Mouse (Mus musculus): Measurements from ENCODE around the gene 4933430I17Rik. TPM values are rescaled to one million over a fixed set of nuclear protein-coding genes. Genes with fewer than 3 reads are reported as not detected.

Gene 4933430I17Rik
- 0.23 and 0.27 TPM in 2 replicates for polyA plus RNA-seq (2015; fragmentation: Nextera tagmentation; extraction: Ambion mirVana)

DNA sequence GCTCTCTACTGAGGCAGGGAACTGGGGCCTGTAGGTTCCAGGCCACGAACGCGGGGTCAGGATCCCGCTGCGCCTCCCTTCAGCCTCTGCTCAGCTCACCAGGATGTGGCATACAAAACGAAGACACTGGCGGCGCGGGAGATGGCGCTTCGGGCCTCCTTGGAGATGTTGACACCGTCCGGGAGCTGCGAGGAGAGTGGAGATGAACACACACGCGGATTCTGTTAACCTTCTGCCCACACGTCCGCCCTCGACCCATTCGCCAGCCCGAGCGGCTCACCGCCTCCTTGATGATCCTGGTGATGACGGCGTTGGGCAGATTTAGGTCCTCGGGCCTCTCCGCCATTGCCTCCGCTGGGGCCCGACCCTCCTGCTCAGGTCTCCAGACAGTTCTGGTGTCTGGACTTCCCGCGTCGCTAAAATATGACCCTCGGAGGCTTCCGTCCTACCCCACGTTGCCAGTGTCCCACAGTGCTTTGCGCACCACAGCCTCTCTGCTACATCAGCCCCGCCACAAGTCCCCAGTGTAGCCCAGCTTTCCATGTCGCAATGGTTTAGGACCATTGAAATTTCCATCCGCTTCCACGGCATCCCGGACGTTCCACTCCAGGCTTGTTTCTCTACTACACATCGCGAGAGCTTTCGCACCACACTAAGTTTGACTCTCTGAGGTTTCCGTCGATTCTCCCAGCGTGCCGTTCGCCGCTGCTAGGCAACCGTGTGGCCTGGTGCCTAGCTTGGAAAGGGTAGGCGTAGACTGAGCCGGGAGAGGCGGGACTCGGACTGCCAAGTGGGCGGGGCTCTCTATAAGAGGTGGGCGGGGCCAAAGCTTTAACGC, at the start of gene 4933430I17Rik, which contains the start of gene Pole3:
4933430I17Rik (plus strand) TSS at position 719 of the 838 bp plus-strand sequence.
Pole3 (minus strand) TSS at position 418 of the 838 bp plus-strand sequence.

DNA sequence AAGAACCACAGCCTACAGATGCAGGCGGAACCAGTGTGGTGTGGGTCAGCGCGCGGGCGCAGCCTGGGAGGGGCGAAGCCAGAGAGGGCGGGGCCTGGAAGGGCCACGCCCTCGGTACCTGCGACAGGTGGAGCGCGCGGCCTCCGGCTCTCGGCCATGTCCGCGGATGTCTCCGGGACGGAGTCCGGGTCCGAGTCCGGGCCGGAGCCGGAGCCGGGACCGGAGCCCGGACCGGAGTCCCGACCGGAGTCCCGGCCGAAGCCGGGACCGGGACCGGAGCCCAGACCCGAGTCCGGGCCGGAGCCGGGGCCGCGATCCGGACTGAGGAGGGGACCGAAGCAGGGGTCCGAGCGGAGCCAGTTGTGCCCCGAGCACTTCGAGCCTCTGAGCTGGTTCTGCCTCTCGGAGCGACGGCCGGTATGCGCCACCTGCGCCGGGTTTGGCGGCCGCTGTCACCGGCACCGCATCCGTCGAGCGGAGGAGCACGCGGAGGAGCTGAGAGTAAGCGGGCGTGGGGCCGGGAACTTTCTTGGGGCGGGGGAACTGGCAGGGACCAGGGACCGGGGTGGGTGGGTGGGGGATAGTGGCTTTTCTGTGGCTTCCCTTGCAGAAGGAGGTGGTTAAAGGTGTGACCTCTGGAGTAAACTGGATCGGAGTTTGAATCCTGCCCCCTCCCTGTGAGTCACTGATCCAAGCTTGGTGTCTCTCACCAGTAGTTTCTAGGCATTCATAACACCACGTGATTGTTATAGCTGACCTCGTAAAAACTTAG, 45.0 kb upstream of the 4933430I17Rik start, which contains the start of gene Bspry:
Bspry (plus strand) TSS at position 117 of the 772 bp plus-strand sequence.

GRCm38 (mm10) chr4:62503374-62503970, 21.7 kb upstream of the 4933430I17Rik start, which contains the start of gene Hdhd3:
TSS of gene Hdhd3 (minus strand) at chr4:62503467.

DNA sequence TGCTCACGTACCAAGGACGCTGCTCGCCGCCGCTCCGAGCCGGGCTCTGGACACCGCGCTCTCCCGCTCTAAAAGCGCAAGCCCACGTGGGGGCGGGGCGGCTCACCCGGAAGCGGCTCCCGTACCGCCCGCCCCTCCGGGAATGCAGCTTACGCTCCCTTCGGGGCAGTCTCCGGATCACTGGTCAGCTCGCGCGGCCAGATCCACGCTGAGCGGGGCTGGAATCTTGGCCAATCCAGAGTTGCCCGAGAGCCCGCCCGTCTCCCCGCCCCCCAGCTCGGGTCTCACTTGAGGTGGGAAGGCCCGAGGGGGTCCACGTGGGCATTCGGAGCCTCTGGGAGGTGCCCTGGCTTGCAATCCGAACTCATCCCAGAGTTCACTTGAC, 5.3 kb upstream of the 4933430I17Rik start, which contains the start of gene Alad:
Alad (minus strand) TSS at position 70 of the 385 bp plus-strand sequence.

DNA sequence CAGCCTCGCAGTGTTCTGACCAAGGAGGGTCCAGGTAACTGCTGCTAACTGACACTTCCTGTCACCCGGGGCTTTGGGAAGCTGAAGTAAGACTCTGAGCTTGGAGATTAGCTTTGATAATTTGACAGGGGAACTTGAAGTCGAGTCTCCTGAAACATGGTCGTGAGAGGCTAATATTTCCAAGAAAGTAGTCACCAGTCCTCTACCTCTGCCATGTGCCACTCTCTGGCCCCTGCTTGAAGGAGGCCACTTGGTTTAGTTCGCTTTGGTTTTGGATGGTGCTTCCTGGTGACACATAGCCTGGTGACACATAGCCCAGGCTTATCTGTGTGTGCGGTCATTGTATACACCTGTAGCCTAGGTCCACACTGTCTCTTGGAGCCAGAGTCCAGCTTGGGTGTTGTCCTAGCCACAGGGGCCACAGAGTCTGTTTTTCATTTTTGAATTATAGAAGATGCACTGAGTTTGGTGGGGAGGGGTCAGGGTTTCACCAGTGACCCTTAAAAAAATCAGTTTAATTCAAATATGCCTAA, 34.7 kb downstream of the 4933430I17Rik start, which contains the start of gene Rgs3:
Rgs3 (plus strand) TSS at position 51 of the 533 bp plus-strand sequence.

Other genes starting within 250 kb of the 4933430I17Rik start
- gene Fkbp15, start 164.8 kb upstream of the 4933430I17Rik start, polyA plus RNA-seq (2015; fragmentation: Nextera tagmentation; extraction: Ambion mirVana): 16.7 and 22.4 TPM in 2 replicates
- 80.9 and 95.1 TPM in 2 replicates for gene Slc31a1, start 164.6 kb upstream of the 4933430I17Rik start, polyA plus RNA-seq (2015; fragmentation: Nextera tagmentation; extraction: Ambion mirVana)
- gene Cdc26, start 116.7 kb upstream of the 4933430I17Rik start, polyA plus RNA-seq (2015; fragmentation: Nextera tagmentation; extraction: Ambion mirVana): 166 and 207 TPM in 2 replicates
- gene Prpf4, start 116.6 kb upstream of the 4933430I17Rik start, polyA plus RNA-seq (2015; fragmentation: Nextera tagmentation; extraction: Ambion mirVana): 9.6 and 15.4 TPM in 2 replicates
- gene Rnf183, start 90.1 kb upstream of the 4933430I17Rik start, polyA plus RNA-seq (2015; fragmentation: Nextera tagmentation; extraction: Ambion mirVana): not detected in 2 replicates
- gene Wdr31, start 54.5 kb upstream of the 4933430I17Rik start, polyA plus RNA-seq (2015; fragmentation: Nextera tagmentation; extraction: Ambion mirVana): 6.7 and 8.5 TPM in 2 replicates
- 1.4 and 2.8 TPM in 2 replicates for gene Bspry, start 45.3 kb upstream of the 4933430I17Rik start, polyA plus RNA-seq (2015; fragmentation: Nextera tagmentation; extraction: Ambion mirVana)
- 12.6 and 13.9 TPM in 2 replicates for gene Hdhd3, start 21.9 kb upstream of the 4933430I17Rik start, polyA plus RNA-seq (2015; fragmentation: Nextera tagmentation; extraction: Ambion mirVana)
- 75.4 and 134 TPM in 2 replicates for gene Alad, start 5.5 kb upstream of the 4933430I17Rik start, polyA plus RNA-seq (2015; fragmentation: Nextera tagmentation; extraction: Ambion mirVana)
- 49.4 and 75.7 TPM in 2 replicates for gene Pole3, start 301 bp upstream of the 4933430I17Rik start, polyA plus RNA-seq (2015; fragmentation: Nextera tagmentation; extraction: Ambion mirVana)
- 27.0 and 40.0 TPM in 2 replicates for gene Rgs3, start 34.5 kb downstream of the 4933430I17Rik start, polyA plus RNA-seq (2015; fragmentation: Nextera tagmentation; extraction: Ambion mirVana)